Mouse (Mus musculus): ENCODE results near the gene Lat.
"Not testable (repeated sequence)": the region's sequence is repeated elsewhere in the genome, so short reads cannot be mapped to it uniquely, and the experiment has no call there.

Lat gene

DNA sequence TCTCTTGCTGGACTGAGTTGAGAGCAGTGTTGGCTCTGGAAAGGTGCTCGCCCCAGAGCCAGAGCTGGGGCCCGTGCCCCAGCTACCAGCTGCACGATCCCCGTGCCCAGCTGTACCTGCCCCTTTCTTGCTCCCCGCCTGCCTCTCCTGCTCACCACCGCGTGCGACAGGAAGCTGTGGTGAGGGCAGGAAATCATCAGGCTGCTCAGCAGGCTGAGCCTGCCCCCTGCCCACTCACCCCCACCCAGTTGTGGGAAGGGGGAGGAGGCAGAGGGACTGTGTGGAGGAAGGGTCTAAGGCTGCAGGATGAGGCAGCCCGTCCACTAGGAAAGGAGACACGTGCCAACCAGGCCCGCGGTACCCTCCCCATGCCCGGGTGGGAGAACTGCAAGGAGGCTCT is at the start of gene Lat:
Gene Lat, minus strand, starts transcription at position 178 of the 400 bp plus-strand sequence.
- DNase-seq (ENCODE audit: extremely low read depth, low read depth): no peak

DNA sequence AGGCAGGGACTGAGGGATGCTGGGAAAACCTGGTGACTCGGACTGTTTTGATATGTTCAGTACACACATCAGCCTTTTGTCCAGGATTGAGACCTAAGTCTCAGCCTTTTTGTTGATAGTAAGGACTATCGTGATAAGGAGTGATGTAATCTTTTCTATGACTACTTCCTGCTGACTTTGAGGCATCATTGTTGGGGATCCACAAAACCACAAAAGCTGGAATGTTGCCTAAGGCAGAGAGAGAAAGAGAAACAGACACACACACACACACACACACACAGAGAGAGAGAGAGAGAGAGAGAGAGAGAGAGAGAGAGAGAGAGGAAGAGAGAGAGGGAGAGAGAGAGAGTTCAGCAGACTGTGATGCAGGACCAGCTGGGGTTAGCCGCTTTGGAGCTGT is 49.1 kb upstream of the Lat start:
- no peak for DNase-seq (ENCODE audit: extremely low read depth, low read depth)

- DNase-seq (ENCODE audit: extremely low read depth, low read depth): no peak
Measured at GRCm38 (mm10) chr7:126417606-126418005, 48.2 kb upstream of the Lat start.

GRCm38 (mm10) chr7:126417045-126417444 is 47.7 kb upstream of the Lat start:
- DNase-seq (ENCODE audit: extremely low read depth, low read depth): no peak

GRCm38 (mm10) chr7:126416615-126417014 is 47.2 kb upstream of the Lat start:
- DNase-seq (ENCODE audit: extremely low read depth, low read depth): peak; percentile 50

- DNase-seq (ENCODE audit: extremely low read depth, low read depth): no peak
Measured at GRCm38 (mm10) chr7:126414725-126415124, 45.4 kb upstream of the Lat start, which contains the start of gene Cd19. TSS of gene Cd19 (minus strand) at chr7:126414889.

DNA sequence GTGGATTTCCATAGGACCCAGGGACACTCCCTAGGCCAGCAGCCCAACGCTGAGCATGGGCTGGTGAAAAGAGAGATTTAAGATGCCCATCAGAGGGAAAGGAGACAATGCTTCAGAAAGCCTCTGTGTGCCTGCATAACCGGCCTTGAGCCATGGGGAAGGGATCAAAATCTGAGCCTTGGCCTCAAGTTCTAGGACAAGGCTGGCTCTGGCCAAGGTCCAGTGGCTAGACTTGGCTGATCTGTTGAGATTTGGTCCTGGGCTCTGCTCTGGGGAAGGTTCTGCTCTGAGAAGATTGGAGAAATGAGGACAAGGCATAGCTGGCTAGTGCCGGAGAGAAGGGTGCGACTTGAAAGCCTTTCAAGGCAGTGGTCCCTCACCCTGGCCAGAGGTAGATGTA is 41.7 kb upstream of the Lat start:
- no peak for DNase-seq (ENCODE audit: extremely low read depth, low read depth)

DNA sequence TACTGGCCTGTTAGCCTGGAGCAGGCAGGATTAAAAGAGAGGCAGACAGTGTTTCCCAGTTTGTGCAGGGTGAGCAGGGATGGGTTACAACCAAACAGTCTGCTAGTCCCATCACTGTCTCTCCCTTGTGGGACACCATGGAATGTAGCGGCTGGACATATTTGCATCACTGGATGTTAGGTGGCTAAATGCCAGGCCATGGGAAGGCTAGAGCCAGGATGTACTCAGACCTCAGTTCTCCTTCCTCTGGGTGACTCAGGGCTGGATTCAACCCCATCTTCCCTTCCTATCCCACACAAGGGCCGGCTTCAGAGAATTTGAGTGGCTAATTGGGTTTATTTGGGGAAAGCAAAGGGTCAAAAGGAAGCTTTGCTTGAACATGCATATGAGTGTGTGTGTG is 39.3 kb upstream of the Lat start:
- no peak for DNase-seq (ENCODE audit: extremely low read depth, low read depth)

GRCm38 (mm10) chr7:126402518-126402917 is 33.1 kb upstream of the Lat start:
- not testable (repeated sequence) for DNase-seq (ENCODE audit: extremely low read depth, low read depth)

GRCm38 (mm10) chr7:126399548-126399947 is 30.2 kb upstream of the Lat start:
- peak; percentile 64 for DNase-seq (ENCODE audit: extremely low read depth, low read depth)

- no peak for DNase-seq (ENCODE audit: extremely low read depth, low read depth)
Measured at GRCm38 (mm10) chr7:126397822-126398221, 28.5 kb upstream of the Lat start.

- DNase-seq (ENCODE audit: extremely low read depth, low read depth): no peak
Measured at GRCm38 (mm10) chr7:126397221-126397620, 27.9 kb upstream of the Lat start.

DNA sequence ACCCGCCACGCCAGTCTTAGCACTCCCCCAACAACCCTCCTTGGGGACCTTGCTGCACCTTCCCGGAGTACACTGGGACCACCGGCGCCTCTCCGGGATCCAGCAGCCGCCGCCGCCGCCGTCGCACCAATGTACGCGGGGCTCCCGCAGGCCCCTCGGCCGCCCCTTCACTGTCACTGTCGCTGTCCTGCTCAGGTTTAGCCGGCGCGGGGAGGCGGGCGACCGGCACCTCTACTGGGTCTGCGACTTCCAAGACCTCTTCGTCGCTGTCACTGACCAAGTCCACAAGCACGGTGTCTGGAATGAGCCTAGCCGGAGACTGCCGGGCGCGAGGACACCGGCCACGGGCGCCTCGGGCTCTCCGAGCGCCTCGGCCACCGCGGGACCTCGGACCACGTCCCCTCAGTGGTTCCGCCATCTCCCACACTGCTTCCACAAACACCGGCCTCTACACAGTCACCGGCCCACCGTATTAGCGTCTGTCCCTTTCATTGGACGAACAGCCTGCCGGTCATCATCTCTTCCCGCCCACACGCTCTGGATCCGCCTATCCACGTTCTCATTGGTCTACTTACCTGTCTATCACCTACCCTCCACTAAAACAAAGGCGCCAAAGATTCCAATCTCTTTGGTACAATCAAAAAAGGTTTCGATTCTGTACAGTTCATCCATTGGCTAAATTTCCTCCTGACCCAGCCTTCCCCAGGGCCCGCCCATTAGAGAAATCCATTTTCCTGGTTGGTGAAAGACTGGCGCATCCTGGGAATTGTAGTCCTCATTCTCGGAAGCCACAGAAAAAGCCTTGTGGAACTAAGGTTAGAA is 27.1 kb upstream of the Lat start, which contains the start of gene Nfatc2ip:
Gene Nfatc2ip, minus strand, starts transcription at position 440 of the 822 bp plus-strand sequence.
- DNase-seq (ENCODE audit: extremely low read depth, low read depth): peak; percentile 99

- not testable (repeated sequence) for DNase-seq (ENCODE audit: extremely low read depth, low read depth)
Measured at GRCm38 (mm10) chr7:126392086-126392884, 22.9 kb upstream of the Lat start.

DNA sequence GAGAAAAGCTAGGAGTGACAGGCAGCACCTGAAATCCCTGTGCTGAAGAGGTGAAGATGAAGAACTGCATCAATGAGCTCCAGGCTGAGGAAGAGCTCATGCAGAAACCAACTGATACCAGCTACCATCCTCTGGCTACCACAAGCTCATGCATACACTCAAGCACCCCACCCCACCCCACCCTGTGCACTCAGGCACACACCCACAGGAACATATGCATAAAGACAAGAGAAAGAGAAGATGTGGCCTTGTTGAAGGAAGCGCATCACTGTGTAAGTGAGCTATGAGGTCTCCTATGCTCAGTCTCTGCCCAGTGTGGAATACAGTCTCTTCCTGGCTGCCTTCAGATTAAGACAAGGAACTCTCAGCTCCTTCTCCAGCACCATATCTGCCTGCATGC is 18.8 kb upstream of the Lat start:
- DNase-seq (ENCODE audit: extremely low read depth, low read depth): no peak

GRCm38 (mm10) chr7:126383565-126383964 is 14.2 kb upstream of the Lat start:
- DNase-seq (ENCODE audit: extremely low read depth, low read depth): no peak

DNA sequence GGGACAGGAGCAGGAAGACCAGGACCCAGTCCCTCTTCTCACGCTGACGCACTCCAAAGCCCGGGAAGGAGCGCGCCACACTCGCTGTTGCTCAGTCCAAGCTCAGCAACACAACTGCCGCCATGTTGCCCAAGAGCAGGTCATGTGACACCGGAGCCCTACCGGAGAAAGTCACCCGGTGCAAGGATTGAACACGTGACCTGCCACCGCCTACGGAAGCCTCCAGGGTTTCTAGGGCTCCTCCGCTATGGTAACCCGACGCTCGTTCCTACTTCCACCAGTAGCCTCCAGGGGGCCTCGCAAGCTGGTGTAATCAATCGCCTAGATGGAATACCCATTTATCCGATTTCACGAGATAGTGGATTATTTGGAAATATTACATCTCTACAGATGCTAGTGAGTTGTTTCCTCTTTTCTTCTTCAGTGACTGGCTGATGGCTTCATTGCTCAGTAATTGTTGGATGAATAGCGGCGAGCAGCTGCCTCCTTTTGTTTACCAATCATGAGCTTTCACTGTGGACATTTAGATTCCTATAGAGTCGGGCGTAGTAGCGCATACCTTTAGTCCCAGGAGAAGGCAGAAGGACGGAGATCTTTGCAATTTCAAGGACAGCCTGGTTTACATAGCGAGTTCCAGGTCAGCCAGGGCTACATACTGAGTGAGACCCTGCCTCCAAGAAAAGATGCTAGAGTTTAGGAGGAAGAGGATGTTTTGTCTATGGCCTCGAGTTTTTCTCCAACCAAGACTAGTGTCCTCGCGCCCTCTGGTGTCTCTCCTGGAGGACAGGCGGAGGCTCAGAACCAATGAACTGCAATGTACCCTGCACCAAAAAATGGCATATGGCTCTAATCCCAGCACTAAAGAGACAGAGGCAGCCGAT is 8.1 kb upstream of the Lat start, which contains the start of gene Spns1:
Gene Spns1, minus strand, starts transcription at position 173 of the 881 bp plus-strand sequence.
- DNase-seq (ENCODE audit: extremely low read depth, low read depth): peak; percentile 91

- no peak for DNase-seq (ENCODE audit: extremely low read depth, low read depth)
Measured at GRCm38 (mm10) chr7:126376903-126377277, 7.5 kb upstream of the Lat start.

- no peak for DNase-seq (ENCODE audit: extremely low read depth, low read depth)
Measured at GRCm38 (mm10) chr7:126375012-126375411, 5.6 kb upstream of the Lat start.

- DNase-seq (ENCODE audit: extremely low read depth, low read depth): no peak
Measured at GRCm38 (mm10) chr7:126374526-126374925, 5.2 kb upstream of the Lat start.

- DNase-seq (ENCODE audit: extremely low read depth, low read depth): no peak
Measured at GRCm38 (mm10) chr7:126373007-126373406, 3.6 kb upstream of the Lat start.

Measured in MEL-GATA-1-ER (cell line).